Mouse (Mus musculus): ENCODE measurements around the gene Dnmbp. TPM values are rescaled to one million over a fixed set of nuclear protein-coding genes. Genes with fewer than 3 reads are reported as not detected.
A peak's percentile ranks its signal among the peaks of the same experiment; 100 is the strongest.
"Not testable (repeated sequence)": the region's sequence is repeated elsewhere in the genome, so short reads cannot be mapped to it uniquely, and the experiment has no call there.

Gene Dnmbp
- total RNA-seq, 2 experiments from 2014 or later = 11.8 to 12.5 TPM

DNA sequence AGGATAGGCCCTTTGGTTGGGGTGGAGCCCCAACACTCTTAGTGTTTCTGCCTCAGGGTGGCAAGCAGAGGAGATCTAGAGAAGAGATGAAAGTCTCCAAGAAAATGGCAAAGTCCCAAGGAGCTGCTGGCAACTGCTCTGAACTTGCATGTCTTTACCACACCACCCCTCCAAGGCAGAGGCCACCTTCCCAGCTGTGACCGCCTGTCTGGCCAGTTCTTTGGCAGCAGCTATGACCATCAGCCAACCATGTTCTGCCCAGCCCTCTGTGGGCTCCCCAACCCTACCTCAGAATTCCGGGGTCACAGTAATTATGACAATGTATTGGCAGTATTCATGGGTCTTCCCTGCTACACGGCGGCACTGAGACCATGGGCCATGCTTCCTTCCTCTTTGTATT, 14.9 kb upstream of the Dnmbp start:
- intact Hi-C loops (cut with DNase I) = no loop called here
- no peak for DNase-seq (ENCODE audit: low spot score in 2 of 2)

GRCm38 (mm10) chr19:43952936-43953335, 12.9 kb upstream of the Dnmbp start:
- intact Hi-C loops (cut with DNase I); DNase-seq (ENCODE audit: low spot score in 2 of 2): not testable (repeated sequence)

- no peak for DNase-seq (ENCODE audit: low spot score in 2 of 2)
- intact Hi-C loops (cut with DNase I) = loop anchor here (10.0 kb wide), 1 partner anchor 104 kb away; no protein-coding TSS in a partner anchor
Observed at GRCm38 (mm10) chr19:43949111-43949810, 9.3 kb upstream of the Dnmbp start.

DNA sequence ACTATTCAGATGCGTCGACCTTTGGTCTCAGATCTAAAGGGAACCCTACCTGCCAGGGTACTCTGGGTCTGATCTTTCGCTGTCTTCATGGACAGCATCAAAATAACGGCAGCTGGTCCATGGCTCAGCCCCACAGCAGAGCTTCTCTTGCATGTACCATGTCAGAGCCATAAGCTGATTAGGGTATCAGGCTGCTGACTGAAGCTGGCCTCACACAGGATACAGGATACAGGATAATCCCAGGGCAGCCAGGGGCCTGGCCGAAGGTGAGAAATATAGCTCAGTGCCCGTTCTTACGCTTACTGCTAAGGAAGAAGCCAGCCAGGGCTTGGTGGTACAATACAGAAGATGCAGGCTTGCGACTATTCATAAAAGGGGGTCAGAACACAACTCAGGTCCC, 4.6 kb upstream of the Dnmbp start:
- no peak for DNase-seq (ENCODE audit: low spot score in 2 of 2)
- intact Hi-C loops (cut with DNase I) = loop anchor here (5.0 to 10.0 kb wide), 2 partner anchors 67 to 100 kb away; no protein-coding TSS in a partner anchor

- no peak for DNase-seq (ENCODE audit: low spot score in 2 of 2)
- intact Hi-C loops (cut with DNase I) = loop anchor here (5.0 to 10.0 kb wide), 2 partner anchors 66 to 98 kb away; no protein-coding TSS in a partner anchor
Observed at GRCm38 (mm10) chr19:43943076-43943475, 3.1 kb upstream of the Dnmbp start.

DNA sequence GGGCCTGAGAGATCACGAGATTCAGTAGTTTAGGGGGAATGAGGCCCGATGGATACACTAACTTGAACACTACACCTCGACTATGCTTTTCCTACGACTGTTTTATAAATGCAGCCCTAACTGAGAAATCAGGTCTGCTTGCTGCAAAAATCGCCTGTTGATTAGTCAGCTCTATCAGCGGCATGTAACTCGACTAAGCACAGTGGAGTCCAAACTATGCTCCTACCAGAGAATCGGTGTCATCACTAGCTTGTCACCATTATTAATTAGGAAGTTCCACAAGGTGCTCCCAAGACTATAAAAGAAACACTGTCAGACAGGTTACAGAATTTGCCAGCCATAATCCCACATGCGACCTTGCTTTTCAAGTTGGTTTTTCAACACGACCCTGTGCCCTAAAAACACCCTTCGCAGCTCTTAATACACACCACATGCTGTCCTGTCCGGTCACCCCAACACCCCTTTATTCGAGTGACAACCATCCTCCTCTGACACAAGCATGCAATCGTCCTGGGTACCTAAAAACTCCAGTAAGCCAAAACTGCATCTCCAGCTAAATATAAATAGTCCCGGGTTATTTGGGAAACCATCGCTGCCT, 721 bp downstream of the Dnmbp start:
- intact Hi-C loops (cut with DNase I) = loop anchor here (5.0 kb wide), 1 partner anchor 182 kb away; no protein-coding TSS in a partner anchor
- no peak for DNase-seq (ENCODE audit: low spot score in 2 of 2)

DNA sequence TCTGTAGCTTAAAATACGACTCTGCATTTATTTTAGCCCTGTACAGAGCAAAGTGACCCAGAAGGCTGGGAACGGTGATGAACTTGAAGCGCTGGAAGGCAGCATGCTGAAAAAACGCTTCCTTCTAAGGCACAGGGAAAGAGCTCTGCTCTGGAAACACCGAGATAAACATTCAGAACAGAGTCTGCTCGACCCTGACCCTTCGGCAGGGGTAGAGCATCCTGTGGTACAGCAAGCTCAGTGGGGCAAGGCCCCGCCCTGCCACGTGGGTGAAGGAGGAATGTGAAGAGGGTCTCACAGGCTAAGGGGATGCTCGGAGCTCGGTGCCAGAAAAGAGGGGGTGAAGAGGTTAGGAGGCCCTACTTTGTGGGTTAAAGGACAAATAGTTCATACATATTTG, 1.6 kb downstream of the Dnmbp start:
- DNase-seq (ENCODE audit: low spot score in 2 of 2) = no peak
- intact Hi-C loops (cut with DNase I) = loop anchor here (5.0 kb wide), 1 partner anchor 181 kb away; no protein-coding TSS in a partner anchor

DNA sequence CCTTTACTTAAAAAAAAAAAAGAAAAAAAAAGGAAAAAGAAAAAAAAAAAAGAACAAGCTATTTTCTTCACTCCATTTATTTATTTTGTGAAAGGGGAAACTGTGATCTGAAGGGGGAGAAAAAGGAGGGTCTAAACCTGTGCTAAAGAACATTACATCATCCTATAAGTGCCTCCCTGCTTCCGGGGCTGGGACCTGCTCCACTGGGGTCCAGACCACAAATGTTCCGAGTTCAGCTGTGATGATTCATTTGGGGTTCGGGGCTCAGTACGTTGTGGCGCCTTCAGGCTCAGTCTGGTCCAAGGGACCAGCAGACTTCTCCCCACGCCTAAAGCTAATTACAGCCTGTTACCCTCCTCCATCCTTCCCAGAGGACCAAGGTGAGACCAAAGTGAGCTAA, 9.1 kb downstream of the Dnmbp start:
- no peak for DNase-seq (ENCODE audit: low spot score in 2 of 2)
- intact Hi-C loops (cut with DNase I) = no loop called here

DNA sequence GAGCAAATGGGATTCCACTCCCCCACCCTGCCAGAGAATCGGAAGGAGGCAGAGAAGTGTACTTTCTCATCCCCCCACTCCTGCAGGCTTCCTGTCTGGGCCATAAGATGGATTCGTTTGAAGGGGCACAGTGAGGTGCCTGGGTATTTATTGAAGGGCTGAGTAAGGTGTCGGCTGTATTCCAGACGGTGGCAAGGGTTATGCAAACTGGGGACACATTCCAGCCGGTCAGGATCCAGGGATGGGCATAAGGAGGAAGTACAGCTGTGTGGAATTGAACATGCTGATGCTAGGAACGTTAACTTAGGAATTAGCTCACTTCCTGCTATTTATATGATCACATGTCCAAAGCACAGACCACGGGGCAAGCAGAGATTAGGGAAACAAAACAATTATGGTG, 9.6 kb downstream of the Dnmbp start:
- intact Hi-C loops (cut with DNase I) = no loop called here
- DNase-seq (ENCODE audit: low spot score in 2 of 2) = no peak

DNA sequence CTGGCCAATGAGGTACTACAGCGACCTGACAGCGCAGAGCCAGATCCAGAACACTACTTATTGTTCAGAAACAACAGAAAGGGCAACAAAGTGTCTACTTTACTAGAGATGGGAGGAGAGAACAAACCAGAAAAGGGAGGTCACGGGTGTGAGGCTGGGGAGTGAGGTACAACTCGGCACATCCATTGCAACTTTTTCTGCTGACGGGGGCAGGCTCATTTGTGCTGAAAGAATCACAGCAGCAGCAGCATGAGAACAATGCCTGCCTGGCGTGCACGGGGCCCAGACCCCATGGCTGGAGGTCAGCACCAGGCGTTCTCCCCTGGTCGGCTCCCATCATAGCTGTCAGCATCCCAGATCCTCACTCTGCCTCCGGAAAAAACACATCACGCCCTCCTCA, 10.1 kb downstream of the Dnmbp start:
- DNase-seq (ENCODE audit: low spot score in 2 of 2) = no peak
- intact Hi-C loops (cut with DNase I) = no loop called here

GRCm38 (mm10) chr19:43927967-43928366, 12.0 kb downstream of the Dnmbp start:
- intact Hi-C loops (cut with DNase I) = no loop called here
- DNase-seq (ENCODE audit: low spot score in 2 of 2) = no peak

- peak; percentile 55 to 61 for DNase-seq (ENCODE audit: low spot score in 2 of 2)
- intact Hi-C loops (cut with DNase I) = no loop called here
Observed at GRCm38 (mm10) chr19:43927057-43927456, 12.9 kb downstream of the Dnmbp start.

GRCm38 (mm10) chr19:43926141-43926987, 13.6 kb downstream of the Dnmbp start:
- DNase-seq (ENCODE audit: low spot score in 2 of 2) = no peak
- intact Hi-C loops (cut with DNase I) = no loop called here

- no peak for DNase-seq (ENCODE audit: low spot score in 2 of 2)
- intact Hi-C loops (cut with DNase I) = no loop called here
Observed at GRCm38 (mm10) chr19:43924361-43924760, 15.6 kb downstream of the Dnmbp start.

DNA sequence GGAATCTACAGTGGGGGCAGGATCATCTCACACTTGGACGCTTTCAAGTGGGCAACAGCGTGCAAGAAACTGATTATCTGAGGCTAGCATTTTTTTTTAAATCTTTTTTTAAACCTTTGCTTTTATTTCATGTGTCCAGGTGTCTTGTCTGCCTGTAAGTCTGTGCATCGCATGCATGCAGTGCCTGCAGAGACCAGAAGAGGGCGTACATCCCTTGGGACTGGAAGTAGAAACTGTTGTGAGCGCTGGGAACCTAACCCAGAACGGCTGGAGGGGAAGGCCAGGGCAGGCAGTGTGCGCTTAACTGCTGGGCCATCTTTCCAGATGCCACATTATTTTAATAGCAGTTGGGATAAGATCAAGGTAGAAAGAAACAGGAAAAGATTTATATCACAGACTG, 17.0 kb downstream of the Dnmbp start:
- intact Hi-C loops (cut with DNase I) = no loop called here
- no peak for DNase-seq (ENCODE audit: low spot score in 2 of 2)

- intact Hi-C loops (cut with DNase I) = no loop called here
- no peak for DNase-seq (ENCODE audit: low spot score in 2 of 2)
Observed at GRCm38 (mm10) chr19:43921410-43921809, 18.6 kb downstream of the Dnmbp start.

GRCm38 (mm10) chr19:43920453-43921300, 19.3 kb downstream of the Dnmbp start:
- DNase-seq (ENCODE audit: low spot score in 2 of 2) = no peak
- intact Hi-C loops (cut with DNase I) = no loop called here

GRCm38 (mm10) chr19:43919841-43920240, 20.1 kb downstream of the Dnmbp start:
- DNase-seq (ENCODE audit: low spot score in 2 of 2) = no peak
- intact Hi-C loops (cut with DNase I) = no loop called here

GRCm38 (mm10) chr19:43918834-43919233, 21.2 kb downstream of the Dnmbp start:
- intact Hi-C loops (cut with DNase I) = no loop called here
- no peak for DNase-seq (ENCODE audit: low spot score in 2 of 2)

All from left cerebral cortex, postnatal 36 days (tissue).